In the genomic region with DNA sequence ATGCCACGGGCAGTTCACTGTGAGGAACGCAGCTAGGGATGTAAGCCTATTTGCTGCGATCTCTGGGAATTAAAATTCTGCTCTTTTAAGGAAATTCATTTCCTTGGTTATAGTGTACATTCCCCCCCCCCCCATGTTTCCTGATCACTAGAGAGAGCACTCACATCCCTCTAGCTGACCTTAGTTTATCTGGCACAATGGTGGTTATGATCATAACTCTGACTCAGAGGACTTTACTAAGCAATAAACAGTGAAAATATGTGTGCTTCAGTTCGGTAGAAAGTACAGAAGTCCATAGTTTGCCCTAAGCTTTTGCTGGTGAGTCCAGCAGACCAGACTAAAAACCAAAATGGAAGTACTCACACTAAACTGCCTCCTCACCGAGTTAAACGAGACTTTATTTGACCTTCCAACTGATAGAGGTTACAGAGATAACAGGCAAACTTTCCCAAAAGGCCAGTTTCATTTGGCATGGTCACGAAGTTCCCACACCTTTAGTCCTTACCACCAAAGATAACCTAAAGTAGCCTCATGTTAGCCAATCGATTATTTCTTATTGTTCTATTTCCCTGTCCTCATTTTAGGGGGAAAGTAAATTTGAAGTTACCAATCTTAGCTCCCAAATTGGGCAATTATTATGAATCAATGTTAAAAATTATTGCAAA, we compare ENCODE assay signal across 21 mouse cellular contexts.
A peak's percentile ranks its signal among the peaks of the same experiment; 100 is the strongest.
DNase-seq lines count a peak whose midpoint lies in the region; ATAC-seq lines count a peak whose summit lies in the region.
"Had no signal": no experiment of that assay in that cellular context is flagged by ENCODE, and none has a peak within 500 bp of the region (broad histone marks: within the 10 kb centered on the region; RNA-seq: fewer than 3 reads in every experiment).

No protein-coding gene starts in this region.

- H3K27me3 ChIP-seq in midbrain, embryonic 15.5 days (replicated peaks) = no peaks in the 10 kb centered on the region
- H3K27me3 ChIP-seq: embryonic facial prominence, embryonic 12.5 days; hindbrain, embryonic 12.5 days; Patski had no signal

- H3K27ac ChIP-seq in macrophage = peak overlapping the region; percentile 75
- no peak overlapping the region for H3K27ac ChIP-seq in midbrain, embryonic 15.5 days
- H3K27ac ChIP-seq: embryonic facial prominence, embryonic 12.5 days; heart, embryonic 10.5 days; hindbrain, embryonic 12.5 days had no signal

- no peaks in the 10 kb centered on the region for H3K36me3 ChIP-seq in macrophage (ENCODE audit: inconsistent target)
- H3K36me3 ChIP-seq in midbrain, embryonic 15.5 days (replicated peaks) = no peaks in the 10 kb centered on the region
- H3K36me3 ChIP-seq: embryonic facial prominence, embryonic 12.5 days; heart, embryonic 10.5 days; hindbrain, embryonic 12.5 days had no signal

- H3K79me2 ChIP-seq in macrophage (ENCODE audit: inconsistent target) = no peaks in the 10 kb centered on the region

- no peaks in the 10 kb centered on the region for H3K4me1 ChIP-seq in midbrain, embryonic 15.5 days
- H3K4me1 ChIP-seq: embryonic facial prominence, embryonic 12.5 days; heart, embryonic 10.5 days; hindbrain, embryonic 12.5 days had no signal

- no peak overlapping the region for H3K4me2 ChIP-seq in midbrain, embryonic 15.5 days
- H3K4me2 ChIP-seq: embryonic facial prominence, embryonic 12.5 days; hindbrain, embryonic 12.5 days had no signal

- DNase-seq in heart, adult 11 months = peak; percentile 30
- no peak for DNase-seq in heart, adult 9 months (ENCODE audit: low spot score in 2 of 2)
- peak; percentile 9 for DNase-seq in 3T3-L1 (ENCODE audit: low read depth, low spot score)
- no peak for DNase-seq in heart, adult 8-10 months (ENCODE audit: low spot score)
- DNase-seq in lung, postnatal 4 days = no peak
- DNase-seq: adrenal gland, adult 2 months; adrenal gland, postnatal 36 days; cerebellum, adult 11-12 months; cerebellum, adult 9-10 months; cerebellum, postnatal 25 days; heart, postnatal 10 days; heart, postnatal 4 days had no signal

- no peaks in the 10 kb centered on the region for H3K9me3 ChIP-seq in midbrain, embryonic 15.5 days
- H3K9me3 ChIP-seq: embryonic facial prominence, embryonic 12.5 days; heart, embryonic 10.5 days; hindbrain, embryonic 12.5 days had no signal

- H3K9ac ChIP-seq in midbrain, embryonic 15.5 days = no peak overlapping the region
- H3K9ac ChIP-seq: embryonic facial prominence, embryonic 12.5 days; hindbrain, embryonic 12.5 days had no signal

- ATAC-seq in inflammation-experienced regulatory T-cells, adult 6 months = peak; percentile 17
- no peak for ATAC-seq in midbrain, embryonic 15.5 days (replicated peaks)
- ATAC-seq: forebrain, embryonic 16.5 days; hindbrain, embryonic 16.5 days; Patski had no signal

- no peak overlapping the region for H3K4me3 ChIP-seq in macrophage (ENCODE audit: inconsistent target)
- no peak overlapping the region for H3K4me3 ChIP-seq in midbrain, embryonic 15.5 days
- H3K4me3 ChIP-seq: embryonic facial prominence, embryonic 12.5 days; heart, embryonic 10.5 days; hindbrain, embryonic 12.5 days had no signal

- 90% methylated on average over 8 of the region's 8 CpGs for WGBS in macrophage (ENCODE audit: missing documents)
- WGBS in midbrain, embryonic 15.5 days = 87% methylated on average over 8 of the region's 8 CpGs

Comparison
In these comparisons a context has a peak if more than half of its experiments do, and no peak if none do; other contexts are left out.
1. DNase-seq: peak in heart, adult 11 months (single experiment) and 3T3-L1 (single experiment); none in heart, adult 9 months (0 of 2), heart, adult 8-10 months (single experiment) and lung, postnatal 4 days (0 of 2).